Mouse (Mus musculus) forebrain, postnatal 0 days (tissue): ENCODE data around the gene Ncoa4. TPM values are rescaled to one million over a fixed set of nuclear protein-coding genes. Genes with fewer than 3 reads are reported as not detected.

Source experiments
- ATAC-seq: fragments of 200-750 bp; cut with Nextera tagmentation; 2 replicates; pipeline ENCODE4 v1.8.0; 2017; ENCODE audit warnings: mild to moderate bottlenecking, moderate library complexity
- DNase-seq: peaks from one replicate; pipeline ENCODE4 v3.0.0-alpha.2; 2015
- H3K27ac ChIP-seq: fragments of 300-500 bp; sonication (generic); 2 replicates; pipeline ENCODE4 v1.5.1; 2014; ENCODE audit warnings: low read depth, mild to moderate bottlenecking, antibody characterized with exemption, low read length, moderate library complexity, mixed read lengths
- H3K27me3 ChIP-seq: fragments of 300-500 bp; sonication (generic); 2 replicates; pipeline ENCODE4 v1.6.1; 2014; ENCODE audit warnings: mild to moderate bottlenecking, low read length, mixed read lengths; ENCODE audit not compliant: insufficient read depth
- H3K36me3 ChIP-seq: fragments of 300-500 bp; sonication (generic); 2 replicates; pipeline ENCODE4 v1.6.1; 2014; ENCODE audit warnings: mild to moderate bottlenecking, moderate library complexity; ENCODE audit not compliant: insufficient read depth
- H3K4me1 ChIP-seq: fragments of 300-500 bp; sonication (generic); 2 replicates; pipeline ENCODE4 v1.6.1; 2014; ENCODE audit warnings: antibody characterized with exemption; ENCODE audit not compliant: insufficient read depth
- H3K4me2 ChIP-seq: fragments of 300-500 bp; sonication (generic); 2 replicates; pipeline ENCODE4 v1.6.1; 2014; ENCODE audit warnings: low read depth, mild to moderate bottlenecking, moderate library complexity
- H3K4me3 ChIP-seq: fragments of 300-500 bp; sonication (generic); 2 replicates; pipeline ENCODE4 v1.5.1; 2014; ENCODE audit warnings: low read depth, low read length, mixed read lengths
- H3K9ac ChIP-seq: fragments of 300-500 bp; sonication (generic); 2 replicates; pipeline ENCODE4 v1.6.1; 2014; ENCODE audit warnings: mild to moderate bottlenecking
- H3K9me3 ChIP-seq: fragments of 300-500 bp; sonication (generic); 2 replicates; pipeline ENCODE4 v1.6.1; 2016; ENCODE audit warnings: low read length
- CTCF ChIP-seq: sonication (generic); IDR thresholded peaks from 2 replicates; pipeline ENCODE4 v1.5.1; 2016; ENCODE audit warnings: antibody characterized with exemption, control low read depth, low read depth
- WGBS: fragments of 180-500 bp; shearing (Covaris S2); extraction: QIAGEN DNeasy Blood & Tissue Kit; methylation state at CpG from one replicate; pipeline ENCODE4 v1.1.7; 2014; 5-methylcytosine and 5-hydroxymethylcytosine counted together
- polyA plus RNA-seq: library from polyadenylated mRNA; unstranded; fragments of >200 nt; fragmentation: Nextera tagmentation; extraction: Ambion mirVana; gene quantifications from 2 replicates; pipeline ENCODE4 v1.2.1, GENCODE M21; 2015
- total RNA-seq: library from RNA; depleted of rRNA; stranded (reverse); fragments of >200 nt; gene quantifications from 2 replicates; pipeline ENCODE4 v1.2.3, GENCODE M21; 2014

The Ncoa4 gene
- total and polyA plus RNA-seq, 2 experiments from 2014 or later = 83.8 to 143 TPM

DNA sequence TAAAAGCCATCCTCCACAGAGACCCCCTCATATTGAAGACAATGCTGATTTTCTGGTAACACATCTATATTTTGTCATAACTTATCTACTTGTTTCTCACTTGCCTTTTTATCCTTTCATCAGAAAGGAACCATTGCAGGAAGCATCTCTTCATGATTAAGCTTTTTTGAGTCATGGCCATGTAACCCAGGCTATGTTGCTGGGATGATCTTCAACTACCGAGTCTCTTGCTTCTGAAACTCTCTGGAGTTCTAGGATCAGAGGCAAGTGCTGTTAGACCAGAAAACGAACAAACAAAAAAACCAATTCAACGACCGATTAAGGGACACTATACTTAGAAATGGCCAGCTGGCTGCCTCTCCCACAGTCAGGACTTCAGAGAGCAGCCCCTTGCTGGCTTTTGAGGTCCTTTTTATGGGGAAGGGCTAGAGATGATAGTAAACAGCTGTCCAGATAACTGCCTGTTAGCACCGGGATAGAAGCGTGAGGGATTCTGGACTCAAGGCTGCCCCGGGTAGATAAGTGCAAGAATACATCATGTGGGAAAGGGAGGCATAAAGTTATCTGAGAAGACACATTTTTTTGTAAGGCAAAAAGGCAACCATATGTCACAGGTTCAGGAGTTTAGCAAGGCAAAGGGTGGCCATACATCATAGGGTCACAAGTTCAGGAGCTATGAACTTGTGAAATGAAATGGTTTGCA, 13.7 kb upstream of the Ncoa4 start:
- H3K4me3 ChIP-seq = no peak overlapping the region
- WGBS = 88% methylated on average over 7 of the region's 7 CpGs
- no peak overlapping the region for H3K4me2 ChIP-seq
- no peaks in the 10 kb centered on the region for H3K27me3 ChIP-seq
- H3K27ac ChIP-seq = no peak overlapping the region
- H3K4me1 ChIP-seq = no peaks in the 10 kb centered on the region
- H3K9ac ChIP-seq = no peak overlapping the region
- no peak for TF ChIP-seq CTCF
- no peaks in the 10 kb centered on the region for H3K36me3 ChIP-seq
- 0 out of 2 replicates have a peak, but pooled peaks cover 4% of the 10 kb centered on the region for H3K9me3 ChIP-seq
- DNase-seq = no peak
- ATAC-seq = no peak

DNA sequence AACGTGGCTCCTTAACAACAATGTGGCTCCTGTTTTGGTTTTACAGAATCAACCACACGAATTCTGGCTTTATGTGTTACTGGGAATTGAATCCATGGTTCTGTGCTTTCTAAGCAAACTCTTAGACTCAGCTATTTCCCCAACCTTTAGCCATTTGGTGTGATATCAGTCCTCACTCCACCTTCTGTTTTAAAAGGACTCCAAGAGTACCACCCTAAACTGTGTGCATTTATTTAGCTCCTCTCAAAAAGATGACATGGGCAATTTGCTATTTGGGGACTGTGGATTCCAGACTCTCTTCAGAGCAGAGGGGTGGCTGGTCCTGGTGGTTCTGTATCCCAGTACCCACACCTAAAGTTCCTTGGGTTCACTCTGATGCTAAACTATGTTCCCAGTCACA, 13.1 kb upstream of the Ncoa4 start:
- Histone ChIP-seq H3K27ac (no peak overlapping the region), H3K4me2 (no peak overlapping the region), H3K36me3 (no peaks in the 10 kb centered on the region), H3K9ac (no peak overlapping the region), H3K9me3 (0 out of 2 replicates have a peak, but pooled peaks cover 4% of the 10 kb centered on the region), H3K4me3 (no peak overlapping the region), H3K27me3 (no peaks in the 10 kb centered on the region), H3K4me1 (no peaks in the 10 kb centered on the region)
- WGBS = 64% methylated on average over 2 of the region's 2 CpGs
- no peak for TF ChIP-seq CTCF
- ATAC-seq (no peak), DNase-seq (no peak)

DNA sequence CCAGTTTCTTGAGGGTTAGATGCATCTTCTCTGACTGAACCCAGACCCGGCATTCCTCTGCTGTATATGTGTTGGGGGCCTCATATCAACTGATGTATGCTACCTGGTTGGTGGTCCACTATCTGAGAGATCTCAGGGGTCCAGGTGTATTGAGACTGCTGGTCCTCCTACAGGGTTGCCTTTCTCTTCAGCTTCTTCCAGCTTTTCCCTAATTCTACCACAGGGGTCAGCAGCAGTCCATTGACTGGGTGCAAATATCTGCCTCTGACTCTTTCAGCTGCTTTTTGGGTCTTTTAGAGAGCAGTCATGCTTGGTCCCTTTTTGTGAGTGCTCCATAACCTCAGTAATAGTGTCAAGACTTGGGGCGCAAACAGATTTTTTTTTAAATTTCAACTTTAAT, 8.8 kb upstream of the Ncoa4 start:
- no peak for ATAC-seq
- Histone ChIP-seq H3K4me1 (no peaks in the 10 kb centered on the region), H3K4me3 (no peak overlapping the region), H3K27ac (no peak overlapping the region), H3K9me3 (0 out of 2 replicates have a peak, but pooled peaks cover 4% of the 10 kb centered on the region), H3K9ac (no peak overlapping the region), H3K36me3 (no peaks in the 10 kb centered on the region), H3K4me2 (no peak overlapping the region), H3K27me3 (no peaks in the 10 kb centered on the region)
- no peak for DNase-seq
- 0 out of 2 replicates have a peak, but pooled peaks have one; percentile 4 for TF ChIP-seq CTCF
- 89% methylated on average over 2 of the region's 2 CpGs for WGBS

DNA sequence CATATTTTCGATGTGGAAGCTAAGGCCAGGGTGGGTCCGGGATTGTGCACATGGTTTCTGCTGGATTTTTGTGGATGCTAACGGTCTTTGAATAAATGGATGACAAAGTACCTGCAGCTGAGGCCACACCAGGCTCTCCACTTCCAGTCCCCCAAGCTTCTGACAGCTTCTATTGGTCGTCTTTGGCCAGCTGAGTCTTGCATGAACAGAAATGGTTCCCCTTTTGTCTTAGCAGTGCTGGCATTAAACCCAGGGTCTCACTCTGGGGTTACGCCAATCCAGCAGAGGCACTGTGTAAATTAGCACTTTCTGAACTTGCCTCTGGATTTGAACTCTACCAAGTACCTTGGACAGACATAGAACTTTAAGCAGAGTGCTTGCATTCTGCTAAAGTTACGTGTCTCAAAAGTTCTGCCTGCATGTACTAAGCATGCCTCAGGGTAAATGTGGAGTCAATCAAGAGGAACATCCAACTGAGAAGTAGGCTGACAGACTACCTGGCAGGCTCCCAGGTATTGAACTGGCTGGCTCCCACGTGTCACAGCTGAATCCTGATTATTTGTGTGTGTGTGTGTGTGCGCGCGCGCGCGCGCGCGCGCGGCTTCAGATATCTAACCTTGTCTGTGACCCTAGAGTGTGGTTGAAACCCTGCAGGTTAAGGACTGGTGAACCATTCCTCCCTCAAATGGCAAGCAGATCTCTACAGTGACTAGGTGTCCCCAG, 7.3 kb upstream of the Ncoa4 start:
- no peaks in the 10 kb centered on the region for H3K4me1 ChIP-seq
- no peaks in the 10 kb centered on the region for H3K27me3 ChIP-seq
- TF ChIP-seq CTCF = no peak
- WGBS = 89% methylated on average over 18 of the region's 18 CpGs
- no peak overlapping the region for H3K9ac ChIP-seq
- DNase-seq = no peak
- no peak overlapping the region for H3K4me3 ChIP-seq
- H3K27ac ChIP-seq = no peak overlapping the region
- H3K9me3 ChIP-seq = 0 out of 2 replicates have a peak, but pooled peaks cover 4% of the 10 kb centered on the region
- no peaks in the 10 kb centered on the region for H3K36me3 ChIP-seq
- no peak overlapping the region for H3K4me2 ChIP-seq
- no peak for ATAC-seq

DNA sequence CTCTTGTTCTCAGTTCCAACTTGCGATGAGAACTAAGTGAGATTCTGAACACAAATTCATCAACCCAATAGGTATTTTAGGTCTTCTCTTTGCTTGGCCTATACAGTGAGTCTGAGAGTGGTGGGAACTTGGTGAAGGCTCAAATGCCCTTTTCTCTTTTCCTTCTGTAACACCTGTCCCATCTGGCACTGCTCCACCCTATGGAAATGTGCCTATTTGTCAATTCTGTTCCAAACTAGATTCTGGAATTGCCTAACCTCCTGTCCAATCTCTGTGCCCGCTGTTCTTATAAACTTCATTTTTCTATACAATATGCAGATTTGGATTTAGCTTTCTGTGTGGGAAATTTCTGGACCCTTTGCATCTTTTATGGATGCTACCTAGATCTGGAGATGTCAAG, 6.5 kb upstream of the Ncoa4 start:
- no peak for TF ChIP-seq CTCF
- WGBS = 95% methylated on average over 2 of the region's 2 CpGs

DNA sequence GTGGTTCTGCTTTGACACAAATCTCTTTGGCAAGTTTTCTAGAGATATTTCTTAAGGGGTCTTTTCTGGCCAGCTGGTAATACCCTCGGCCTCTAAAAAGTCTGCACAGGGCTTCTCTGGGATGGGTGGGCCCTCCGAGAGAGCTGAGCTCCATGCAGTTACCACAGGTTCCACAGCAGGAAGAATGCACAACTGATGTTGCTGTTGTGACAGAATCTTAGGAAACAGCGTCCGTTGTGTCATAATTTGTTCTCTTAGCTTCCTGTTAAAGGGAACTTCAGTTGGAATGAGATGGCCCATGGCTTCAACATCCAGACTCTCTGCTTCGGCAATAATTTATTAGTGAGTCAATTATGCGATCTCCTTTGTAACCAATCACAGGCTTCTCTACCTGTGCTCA, 4.9 kb upstream of the Ncoa4 start:
- no peak overlapping the region for H3K4me3 ChIP-seq
- no peak overlapping the region for H3K9ac ChIP-seq
- H3K9me3 ChIP-seq = no peaks in the 10 kb centered on the region
- ATAC-seq (no peak), DNase-seq (no peak)
- WGBS = 89% methylated on average over 6 of the region's 6 CpGs
- no peak overlapping the region for H3K27ac ChIP-seq
- H3K27me3 ChIP-seq = no peaks in the 10 kb centered on the region
- no peak for TF ChIP-seq CTCF
- no peaks in the 10 kb centered on the region for H3K4me1 ChIP-seq
- no peaks in the 10 kb centered on the region for H3K36me3 ChIP-seq
- H3K4me2 ChIP-seq = no peak overlapping the region

More for the DNA sequence above, 6.5 kb upstream of the Ncoa4 start:
- no peaks in the 10 kb centered on the region for H3K36me3 ChIP-seq
- no peaks in the 10 kb centered on the region for H3K4me1 ChIP-seq
- H3K4me3 ChIP-seq = no peak overlapping the region
- H3K4me2 ChIP-seq = no peak overlapping the region
- H3K9ac ChIP-seq = no peak overlapping the region
- H3K9me3 ChIP-seq = 0 out of 2 replicates have a peak, but pooled peaks cover under 1% of the 10 kb centered on the region
- no peak for DNase-seq
- H3K27ac ChIP-seq = no peak overlapping the region
- H3K27me3 ChIP-seq = no peaks in the 10 kb centered on the region
- no peak for ATAC-seq

DNA sequence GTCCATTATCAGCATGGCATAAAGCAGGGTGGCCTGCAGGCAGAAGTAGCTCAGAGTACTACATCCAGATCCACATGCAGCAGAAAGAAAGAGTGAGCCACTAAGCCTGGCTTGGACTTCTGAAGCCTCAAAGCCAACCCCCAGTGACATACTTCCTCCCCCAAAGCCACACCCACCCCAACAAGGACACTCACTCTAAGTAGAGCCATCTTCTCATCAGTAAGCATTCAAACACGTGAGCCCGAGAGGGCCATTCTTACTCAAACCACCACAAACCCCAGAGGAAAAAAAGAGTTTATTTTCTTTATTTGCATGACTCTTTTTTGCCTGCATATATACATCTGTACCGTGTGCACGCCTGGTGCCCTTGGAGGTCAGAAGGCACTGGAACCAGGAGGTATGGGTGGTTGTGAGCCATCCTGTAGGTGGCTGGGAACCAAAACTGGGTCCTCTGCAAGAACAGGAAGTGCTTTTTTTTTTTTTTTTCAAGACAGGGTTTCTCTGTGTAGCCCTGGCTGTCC, 455 bp upstream of the Ncoa4 start:
- no peaks in the 10 kb centered on the region for H3K9me3 ChIP-seq
- H3K9ac ChIP-seq = peak overlapping the region; percentile 98
- ATAC-seq (peak; percentile 9; the same call in 1 of the 2 replicates), DNase-seq (no peak)
- no peaks in the 10 kb centered on the region for H3K27me3 ChIP-seq
- H3K27ac ChIP-seq = peak overlapping the region; percentile 68; the same call in 1 of the 2 replicates
- TF ChIP-seq CTCF = no peak
- peaks cover 9% of the 10 kb centered on the region for H3K4me1 ChIP-seq
- H3K36me3 ChIP-seq = no peaks in the 10 kb centered on the region
- peak overlapping the region; percentile 43 for H3K4me2 ChIP-seq
- 32% methylated on average over 4 of the region's 4 CpGs for WGBS
- peak overlapping the region; percentile 97 for H3K4me3 ChIP-seq
